Mouse (Mus musculus): ENCODE results near the gene Hmx3.

GRCm38 (mm10) chr7:131503739-131504138 lies 38.9 kb upstream of the Hmx3 start:
- TF ChIP-seq CTCF (IDR thresholded peaks at IDR 0.05; ENCODE audit: insufficient read depth, low read length) (no peak), POLR2A (IDR thresholded peaks at IDR 0.05; ENCODE audit: borderline replicate concordance, extremely low read depth, low read depth, low read length) (no peak)

Measured in lung, adult 2 months (tissue).